Mouse (Mus musculus) kidney, adult 2 months (tissue): Measurements from ENCODE around the gene Atp1a2.

ENCODE experiments used
- CTCF ChIP-seq: fragments of 200-500 bp; conservative IDR thresholded peaks from 2 replicates; pipeline ENCODE4 v1.5.1; 2011; ENCODE audit warnings: low read depth, mild to moderate bottlenecking, control low read depth, low read length, moderate library complexity, mixed read lengths; ENCODE audit not compliant: insufficient read depth, insufficient read length
- POLR2A ChIP-seq: fragments of 200-500 bp; IDR thresholded peaks from one replicate; pipeline ENCODE4 v1.6.1; 2011; ENCODE audit warnings: low read depth, low read length, control low read depth

GRCm38 (mm10) chr1:172311921-172312767, 14.3 kb upstream of the Atp1a2 start:
- TF ChIP-seq POLR2A (no peak), CTCF (no peak)
